Mouse (Mus musculus): ENCODE measurements at regions not wholly inside any gene's neighbourhood (a gene's known extent, or its start where the extent isn't known, plus 50 kb on each side); places are given as distances from the start of the nearest gene placed in this dataset.

GRCm38 (mm10) chr16:90335499-90335898 is 50.3 kb upstream of the Hunk start:
- no peak for ATAC-seq

- ATAC-seq = peak; percentile 52
These were observed 49.8 kb upstream of the Scaf4 start for GRCm38 (mm10) chr16:90333876-90334825.
